Mouse (Mus musculus): ENCODE data around the gene Abcb8.

Abcb8 gene

GRCm38 (mm10) chr5:24393392-24393997, at the start of gene Abcb8:
Gene Abcb8 (plus strand): TSS chr5:24393663.
- peak; percentile 77 for DNase-seq

GRCm38 (mm10) chr5:24343977-24344436, 49.5 kb upstream of the Abcb8 start:
- DNase-seq, result no peak

GRCm38 (mm10) chr5:24344477-24345051, 48.9 kb upstream of the Abcb8 start:
- no peak for DNase-seq

GRCm38 (mm10) chr5:24346313-24346712, 47.1 kb upstream of the Abcb8 start:
- no peak for DNase-seq

- no peak for DNase-seq
Observed at GRCm38 (mm10) chr5:24347186-24347875, 46.1 kb upstream of the Abcb8 start.

- peak; percentile 76 for DNase-seq
Observed at GRCm38 (mm10) chr5:24348128-24348527, 45.3 kb upstream of the Abcb8 start.

GRCm38 (mm10) chr5:24348546-24348945, 44.9 kb upstream of the Abcb8 start:
- no peak for DNase-seq

- no peak for DNase-seq
Observed at GRCm38 (mm10) chr5:24350073-24350472, 43.4 kb upstream of the Abcb8 start.

GRCm38 (mm10) chr5:24350531-24351250, 42.8 kb upstream of the Abcb8 start:
- DNase-seq, result no peak

GRCm38 (mm10) chr5:24351278-24351677, 42.2 kb upstream of the Abcb8 start, which contains the start of gene Kcnh2:
Gene Kcnh2 (minus strand): TSS chr5:24351604.
- no peak for DNase-seq

- DNase-seq, result peak; percentile 90
Observed at GRCm38 (mm10) chr5:24351701-24352171, 41.7 kb upstream of the Abcb8 start.

- DNase-seq, result no peak
Observed at GRCm38 (mm10) chr5:24352251-24352859, 41.1 kb upstream of the Abcb8 start.

- DNase-seq, result no peak
Observed at GRCm38 (mm10) chr5:24353327-24353726, 40.1 kb upstream of the Abcb8 start.

- peak; percentile 25 for DNase-seq
Observed at GRCm38 (mm10) chr5:24356764-24357163, 36.7 kb upstream of the Abcb8 start.

GRCm38 (mm10) chr5:24357461-24357860, 36.0 kb upstream of the Abcb8 start:
- no peak for DNase-seq

- peak; percentile 73 for DNase-seq
Observed at GRCm38 (mm10) chr5:24360792-24361454, 32.5 kb upstream of the Abcb8 start.

- DNase-seq, result no peak
Observed at GRCm38 (mm10) chr5:24363467-24363866, 30.0 kb upstream of the Abcb8 start.

GRCm38 (mm10) chr5:24364061-24364460, 29.4 kb upstream of the Abcb8 start:
- DNase-seq, result no peak

- DNase-seq, result no peak
Observed at GRCm38 (mm10) chr5:24364508-24364907, 29.0 kb upstream of the Abcb8 start, which contains the start of gene Nos3. Gene Nos3 (plus strand): TSS chr5:24364810.

GRCm38 (mm10) chr5:24364963-24365362, 28.5 kb upstream of the Abcb8 start:
- no peak for DNase-seq

GRCm38 (mm10) chr5:24365528-24365927, 27.9 kb upstream of the Abcb8 start:
- no peak for DNase-seq

GRCm38 (mm10) chr5:24366426-24366825, 27.0 kb upstream of the Abcb8 start:
- no peak for DNase-seq

Measured in right cerebral cortex, postnatal 25 days (tissue).